Mouse (Mus musculus): ENCODE measurements around the gene Gjd2. TPM values are rescaled to one million over a fixed set of nuclear protein-coding genes. Genes with fewer than 3 reads are reported as not detected.

The Gjd2 gene
- total and polyA plus RNA-seq, 3 experiments = not detected

DNA sequence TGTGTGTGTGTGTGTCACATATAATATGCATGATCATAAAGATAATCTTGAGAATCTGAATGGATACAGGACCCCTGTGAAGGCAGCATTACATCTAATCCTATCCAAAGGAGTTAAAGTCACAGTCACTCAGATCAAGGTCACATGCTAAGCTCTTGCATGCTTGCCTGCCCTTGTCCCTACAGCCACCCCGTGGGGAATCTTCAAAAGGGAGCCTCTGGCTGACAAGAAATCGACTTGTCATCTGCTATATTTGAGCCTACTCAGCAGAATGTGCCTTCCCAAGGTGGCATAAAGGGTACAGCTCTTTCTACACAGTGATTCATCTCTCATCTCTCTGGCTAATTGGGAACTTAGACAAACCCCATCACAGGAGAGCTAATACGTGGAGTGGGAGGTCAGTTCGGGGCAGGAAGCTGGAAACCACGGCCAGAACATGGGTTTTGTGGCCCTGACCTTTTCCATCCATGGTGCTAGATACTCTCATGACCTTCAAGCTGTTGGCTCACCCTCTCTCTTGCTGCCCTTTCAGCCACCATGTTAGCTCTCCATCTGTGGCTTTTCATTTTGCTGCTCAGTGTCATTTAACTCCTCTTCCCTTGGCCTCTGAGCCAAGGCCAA is 35.2 kb downstream of the Gjd2 start:
- Histone ChIP-seq H3K9ac (ENCODE audit: low read depth, low read length) (no peak overlapping the region), H3K27ac (peak overlapping the region; percentile 65), H3K36me3 (ENCODE audit: control insufficient read depth, insufficient read depth, low read length) (no peaks in the 10 kb centered on the region), H3K4me3 (no peak overlapping the region), H3K79me2 (replicated peaks; ENCODE audit: control insufficient read depth, insufficient read depth, low read length) (no peaks in the 10 kb centered on the region), H3K4me1 (ENCODE audit: control insufficient read depth, insufficient read depth, low read length) (no peaks in the 10 kb centered on the region; the same call in none of the 2 replicates), H3K27me3 (ENCODE audit: control insufficient read depth, insufficient read depth, low read length) (no peaks in the 10 kb centered on the region)
- 35% methylated on average over 5 of the region's 5 CpGs for WGBS
- DNase-seq = peak; percentile 12 to 23
- TF ChIP-seq CTCF (IDR thresholded peaks at IDR 0.05) (no peak), POLR2A (IDR thresholded peaks at IDR 0.05; ENCODE audit: insufficient read depth, low read depth, low read length) (no peak), EP300 (IDR thresholded peaks at IDR 0.05; ENCODE audit: insufficient read depth, low read depth, low read length) (no peak)
- intact Hi-C loops (cut with DNase I) = no loop called here

DNA sequence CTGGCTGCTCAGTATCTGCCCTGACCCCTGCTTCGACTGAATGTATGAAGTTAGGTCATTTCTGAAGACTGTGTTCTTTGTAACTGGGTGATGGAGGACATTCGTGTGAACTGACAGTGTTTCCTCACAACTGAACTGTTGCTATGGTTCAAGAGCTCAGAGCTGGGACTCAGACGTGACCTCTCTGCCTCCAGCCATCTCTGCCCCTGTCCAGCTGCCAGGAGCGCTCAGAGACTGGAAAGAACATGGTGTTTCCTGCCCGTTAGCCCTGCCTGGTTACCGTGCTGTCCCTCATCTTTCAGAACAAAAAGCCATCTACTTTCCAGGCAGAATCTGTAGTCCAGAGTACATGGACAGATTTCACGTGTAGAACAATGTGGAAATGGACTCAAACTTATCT is 39.5 kb downstream of the Gjd2 start:
- H3K36me3 ChIP-seq (ENCODE audit: control insufficient read depth, insufficient read depth, low read length) = no peaks in the 10 kb centered on the region

DNA sequence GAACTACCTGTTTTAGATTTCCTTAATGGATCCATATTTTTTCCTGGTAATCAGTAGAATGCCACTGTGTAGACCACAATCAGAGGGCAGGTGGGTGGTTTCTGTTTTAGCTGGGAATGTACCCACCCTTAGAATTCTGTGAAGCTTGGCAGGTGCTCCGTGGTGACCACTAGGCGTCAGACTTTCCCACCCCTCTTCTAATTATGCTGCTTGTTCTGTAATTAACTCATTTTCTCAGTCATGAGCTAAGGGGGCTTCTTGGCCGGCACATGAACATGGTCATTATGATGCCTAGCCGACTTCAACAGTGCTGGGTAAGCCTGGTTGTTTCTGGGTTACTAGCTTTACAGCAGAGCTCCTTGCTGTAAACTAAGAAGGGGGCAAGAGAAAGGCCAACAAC is 47.0 kb downstream of the Gjd2 start:
- no peak for DNase-seq
- intact Hi-C loops (cut with DNase I) = loop anchor here (5.0 kb wide), 1 partner anchor 181 kb away; no protein-coding TSS in a partner anchor

More for the DNA sequence above, 39.5 kb downstream of the Gjd2 start:
- Histone ChIP-seq H3K27me3 (ENCODE audit: control insufficient read depth, insufficient read depth, low read length) (no peaks in the 10 kb centered on the region), H3K4me1 (ENCODE audit: control insufficient read depth, insufficient read depth, low read length) (no peaks in the 10 kb centered on the region; the same call in none of the 2 replicates), H3K4me3 (no peak overlapping the region), H3K79me2 (replicated peaks; ENCODE audit: control insufficient read depth, insufficient read depth, low read length) (no peaks in the 10 kb centered on the region), H3K9ac (ENCODE audit: low read depth, low read length) (no peak overlapping the region), H3K27ac (peak overlapping the region; percentile 67)
- peak; percentile 44 to 69 for DNase-seq
- 40% methylated on average over 7 of the region's 7 CpGs for WGBS
- intact Hi-C loops (cut with DNase I) = loop anchor here (5.0 kb wide), 1 partner anchor 158 kb away; no protein-coding TSS in a partner anchor
- no peak for TF ChIP-seq EP300 (IDR thresholded peaks at IDR 0.05; ENCODE audit: insufficient read depth, low read depth, low read length)
- no peak for TF ChIP-seq POLR2A (IDR thresholded peaks at IDR 0.05; ENCODE audit: insufficient read depth, low read depth, low read length)
- no peak for TF ChIP-seq CTCF (IDR thresholded peaks at IDR 0.05)

More for the DNA sequence above, 47.0 kb downstream of the Gjd2 start:
- Histone ChIP-seq H3K36me3 (ENCODE audit: control insufficient read depth, insufficient read depth, low read length) (no peaks in the 10 kb centered on the region), H3K79me2 (replicated peaks; ENCODE audit: control insufficient read depth, insufficient read depth, low read length) (no peaks in the 10 kb centered on the region), H3K27me3 (ENCODE audit: control insufficient read depth, insufficient read depth, low read length) (no peaks in the 10 kb centered on the region), H3K4me3 (no peak overlapping the region), H3K4me1 (ENCODE audit: control insufficient read depth, insufficient read depth, low read length) (no peaks in the 10 kb centered on the region), H3K27ac (no peak overlapping the region), H3K9ac (ENCODE audit: low read depth, low read length) (no peak overlapping the region)
- no peak for TF ChIP-seq EP300 (IDR thresholded peaks at IDR 0.05; ENCODE audit: insufficient read depth, low read depth, low read length)
- TF ChIP-seq CTCF (IDR thresholded peaks at IDR 0.05) = peak; percentile 73
- 32% methylated on average over 4 of the region's 4 CpGs for WGBS

Other genes with a start within 250 kb of the Gjd2 start
- under 1 TPM in 1 of 2 experiments, not detected in 1; 0.32 TPM for gene Scg5, start 184.5 kb downstream of the Gjd2 start, total RNA-seq (2021)
- gene Scg5, start 184.5 kb downstream of the Gjd2 start, polyA plus RNA-seq (2012; rRNA removed) = 0.15 TPM in 1 of 2 replicates, not detected in the other
- gene Arhgap11a, start 165.0 kb downstream of the Gjd2 start, total RNA-seq (2021) = 1 to 10 TPM; 1.2 to 1.5 TPM
- 0.31 and 0.67 TPM in 2 replicates for gene Arhgap11a, start 165.0 kb downstream of the Gjd2 start, polyA plus RNA-seq (2012; rRNA removed)
- gene Actc1, start 39.9 kb upstream of the Gjd2 start, total RNA-seq (2021) = over 10,000 TPM in 1 of 2 experiments, 1,000 to 10,000 TPM in 1; 9,778 to 11,260 TPM
- 24,627 and 41,572 TPM in 2 replicates for gene Actc1, start 39.9 kb upstream of the Gjd2 start, polyA plus RNA-seq (2012; rRNA removed)
- 10 to 100 TPM; 17.6 to 17.7 TPM for gene Aqr, start 173.4 kb upstream of the Gjd2 start, total RNA-seq (2021)
- gene Aqr, start 173.4 kb upstream of the Gjd2 start, polyA plus RNA-seq (2012; rRNA removed) = 10.3 and 16.0 TPM in 2 replicates
- 10 to 100 TPM; 16.8 to 18.6 TPM for gene Zfp770, start 187.8 kb upstream of the Gjd2 start, total RNA-seq (2021)
- gene Zfp770, start 187.8 kb upstream of the Gjd2 start, polyA plus RNA-seq (2012; rRNA removed) = 3.4 and 9.0 TPM in 2 replicates